Mouse (Mus musculus): ENCODE data around the gene Rnf2. TPM values are rescaled to one million over a fixed set of nuclear protein-coding genes. Genes with fewer than 3 reads are reported as not detected.

Rnf2 gene
- total and polyA plus RNA-seq, 3 experiments: 7.4 to 18.3 (median 16.5) TPM

DNA sequence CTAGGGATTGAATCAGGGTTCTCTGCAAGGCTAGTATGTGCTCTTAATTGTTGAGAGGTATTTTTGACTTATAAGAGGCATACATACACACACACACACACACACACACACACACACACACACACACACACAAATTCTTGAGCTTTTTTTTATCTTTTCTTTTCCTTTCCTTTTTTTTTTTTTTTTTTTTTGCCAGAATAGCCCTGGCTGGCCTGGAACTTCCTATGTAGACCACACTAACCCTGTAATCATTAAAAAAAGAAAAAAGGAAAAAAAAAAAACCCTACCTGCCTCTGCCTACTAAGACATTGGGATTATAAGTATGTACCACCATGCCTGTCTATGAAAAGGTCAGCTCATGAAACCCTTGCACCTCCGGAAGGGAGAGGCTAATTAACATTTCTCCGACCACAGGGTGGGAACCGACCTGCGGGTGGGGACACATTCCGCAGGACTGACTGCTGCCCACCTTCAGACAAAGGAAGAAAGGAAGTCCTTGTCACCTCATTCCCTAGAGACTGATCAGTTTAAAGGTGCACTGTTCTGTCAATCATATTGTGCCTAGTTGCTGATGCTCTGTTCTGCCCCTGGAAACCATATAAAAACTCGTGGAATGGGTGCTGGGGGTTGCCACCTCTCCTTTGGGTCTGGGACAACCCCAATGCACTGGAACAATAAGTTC is 43.2 kb upstream of the Rnf2 start:
- no peaks in the 10 kb centered on the region for H3K4me1 ChIP-seq (ENCODE audit: control insufficient read depth, insufficient read depth, low read length)
- no peak for DNase-seq
- TF ChIP-seq POLR2A (IDR thresholded peaks at IDR 0.05; ENCODE audit: insufficient read depth, low read depth, low read length) (no peak), CTCF (IDR thresholded peaks at IDR 0.05) (no peak), EP300 (IDR thresholded peaks at IDR 0.05; ENCODE audit: insufficient read depth, low read depth, low read length) (no peak)
- WGBS: 74% methylated on average over 6 of the region's 6 CpGs
- intact Hi-C loops (cut with DNase I): no loop called here
- no peaks in the 10 kb centered on the region for H3K36me3 ChIP-seq (ENCODE audit: control insufficient read depth, insufficient read depth, low read length)
- no peak overlapping the region for H3K4me3 ChIP-seq
- no peaks in the 10 kb centered on the region for H3K27me3 ChIP-seq (ENCODE audit: control insufficient read depth, insufficient read depth, low read length)
- no peak overlapping the region for H3K27ac ChIP-seq
- no peaks in the 10 kb centered on the region for H3K79me2 ChIP-seq (replicated peaks; ENCODE audit: control insufficient read depth, insufficient read depth, low read length)
- H3K9ac ChIP-seq (ENCODE audit: low read depth, low read length): no peak overlapping the region

- TF ChIP-seq CTCF (IDR thresholded peaks at IDR 0.05) (no peak), POLR2A (IDR thresholded peaks at IDR 0.05; ENCODE audit: insufficient read depth, low read depth, low read length) (no peak), EP300 (IDR thresholded peaks at IDR 0.05; ENCODE audit: insufficient read depth, low read depth, low read length) (no peak)
- 85% methylated on average over 3 of the region's 3 CpGs for WGBS
- intact Hi-C loops (cut with DNase I): no loop called here
These were observed 25.9 kb upstream of the Rnf2 start for GRCm38 (mm10) chr1:151526701-151527100.

DNA sequence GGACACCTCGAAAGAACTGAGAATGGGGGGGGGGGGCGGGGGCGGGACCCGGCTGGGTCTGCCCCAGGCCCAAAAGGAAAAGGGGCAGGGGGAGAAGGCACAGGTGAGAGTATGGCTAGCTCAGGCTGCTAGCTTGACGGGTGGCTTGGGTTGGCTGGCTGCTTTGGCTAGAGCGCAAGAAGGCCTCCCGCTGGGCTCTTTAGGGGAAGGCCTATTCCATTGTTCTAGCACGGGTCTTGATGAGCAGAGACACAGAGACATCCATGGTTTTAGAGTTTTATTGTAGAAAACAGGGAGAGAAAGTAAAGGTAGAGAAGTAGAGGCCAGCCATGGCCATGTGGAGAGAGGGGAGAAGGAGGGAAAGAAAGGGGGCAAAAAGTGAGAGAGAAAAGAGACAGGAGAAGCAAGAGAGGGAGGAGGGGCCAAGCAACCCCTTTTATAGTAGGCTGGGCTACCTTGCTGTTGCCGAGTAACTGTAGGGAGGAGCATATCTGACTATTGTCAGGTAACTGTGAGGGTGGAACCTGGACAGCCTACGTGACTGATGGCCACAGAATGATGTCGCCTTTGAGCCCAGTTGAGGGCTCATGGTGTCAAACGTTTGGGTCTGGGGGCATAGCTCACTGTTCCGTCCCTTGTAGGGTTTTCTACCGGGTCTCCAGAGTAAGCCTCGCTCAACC is 17.0 kb upstream of the Rnf2 start:
- DNase-seq: no peak

More at GRCm38 (mm10) chr1:151526701-151527100, 25.9 kb upstream of the Rnf2 start:
- H3K4me3 ChIP-seq: no peak overlapping the region
- no peaks in the 10 kb centered on the region for H3K79me2 ChIP-seq (replicated peaks; ENCODE audit: control insufficient read depth, insufficient read depth, low read length)
- H3K27ac ChIP-seq: no peak overlapping the region
- H3K4me1 ChIP-seq (ENCODE audit: control insufficient read depth, insufficient read depth, low read length): no peaks in the 10 kb centered on the region
- no peak overlapping the region for H3K9ac ChIP-seq (ENCODE audit: low read depth, low read length)
- DNase-seq: no peak
- no peaks in the 10 kb centered on the region for H3K36me3 ChIP-seq (ENCODE audit: control insufficient read depth, insufficient read depth, low read length)
- no peaks in the 10 kb centered on the region for H3K27me3 ChIP-seq (ENCODE audit: control insufficient read depth, insufficient read depth, low read length)

DNA sequence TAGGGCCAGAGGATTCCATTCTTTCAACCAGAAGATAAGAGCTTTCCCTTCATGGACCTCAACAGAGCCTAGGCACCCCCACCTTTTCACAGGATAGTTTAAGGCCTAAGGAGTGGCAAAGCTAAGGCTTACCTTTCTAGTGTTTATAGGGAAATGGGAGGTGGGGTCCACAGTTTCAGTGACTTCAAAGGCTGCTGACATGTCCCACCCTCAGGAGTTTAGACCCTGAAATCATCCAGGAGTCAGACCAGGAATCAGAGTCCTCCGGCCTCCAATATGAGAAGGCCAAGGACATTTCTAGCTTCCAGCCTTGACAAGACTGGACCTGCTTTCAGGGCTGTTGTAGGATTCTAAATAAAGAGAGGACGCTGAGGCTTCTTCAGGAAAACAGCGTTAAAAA is 16.1 kb upstream of the Rnf2 start:
- DNase-seq: no peak
- no peaks in the 10 kb centered on the region for H3K27me3 ChIP-seq (ENCODE audit: control insufficient read depth, insufficient read depth, low read length)
- H3K4me3 ChIP-seq: no peak overlapping the region
- H3K36me3 ChIP-seq (ENCODE audit: control insufficient read depth, insufficient read depth, low read length): no peaks in the 10 kb centered on the region
- H3K79me2 ChIP-seq (replicated peaks; ENCODE audit: control insufficient read depth, insufficient read depth, low read length): no peaks in the 10 kb centered on the region
- TF ChIP-seq POLR2A (IDR thresholded peaks at IDR 0.05; ENCODE audit: insufficient read depth, low read depth, low read length) (no peak), EP300 (IDR thresholded peaks at IDR 0.05; ENCODE audit: insufficient read depth, low read depth, low read length) (no peak), CTCF (IDR thresholded peaks at IDR 0.05) (no peak)
- no peak overlapping the region for H3K9ac ChIP-seq (ENCODE audit: low read depth, low read length)
- intact Hi-C loops (cut with DNase I): no loop called here
- H3K4me1 ChIP-seq (ENCODE audit: control insufficient read depth, insufficient read depth, low read length): no peaks in the 10 kb centered on the region
- 92% methylated on average over 3 of the region's 3 CpGs for WGBS
- no peak overlapping the region for H3K27ac ChIP-seq

More for the DNA sequence above, 17.0 kb upstream of the Rnf2 start:
- H3K4me3 ChIP-seq: no peak overlapping the region
- H3K79me2 ChIP-seq (replicated peaks; ENCODE audit: control insufficient read depth, insufficient read depth, low read length): no peaks in the 10 kb centered on the region
- 88% methylated on average over 12 of the region's 15 CpGs for whole genome bisulfite sequencing
- no peaks in the 10 kb centered on the region for H3K27me3 ChIP-seq (ENCODE audit: control insufficient read depth, insufficient read depth, low read length)
- H3K9ac ChIP-seq (ENCODE audit: low read depth, low read length): no peak overlapping the region
- H3K36me3 ChIP-seq (ENCODE audit: control insufficient read depth, insufficient read depth, low read length): no peaks in the 10 kb centered on the region
- H3K4me1 ChIP-seq (ENCODE audit: control insufficient read depth, insufficient read depth, low read length): no peaks in the 10 kb centered on the region
- intact Hi-C loops (cut with DNase I): no loop called here
- H3K27ac ChIP-seq: no peak overlapping the region
- TF ChIP-seq EP300 (IDR thresholded peaks at IDR 0.05; ENCODE audit: insufficient read depth, low read depth, low read length) (no peak), POLR2A (IDR thresholded peaks at IDR 0.05; ENCODE audit: insufficient read depth, low read depth, low read length) (no peak), CTCF (IDR thresholded peaks at IDR 0.05) (no peak)

DNA sequence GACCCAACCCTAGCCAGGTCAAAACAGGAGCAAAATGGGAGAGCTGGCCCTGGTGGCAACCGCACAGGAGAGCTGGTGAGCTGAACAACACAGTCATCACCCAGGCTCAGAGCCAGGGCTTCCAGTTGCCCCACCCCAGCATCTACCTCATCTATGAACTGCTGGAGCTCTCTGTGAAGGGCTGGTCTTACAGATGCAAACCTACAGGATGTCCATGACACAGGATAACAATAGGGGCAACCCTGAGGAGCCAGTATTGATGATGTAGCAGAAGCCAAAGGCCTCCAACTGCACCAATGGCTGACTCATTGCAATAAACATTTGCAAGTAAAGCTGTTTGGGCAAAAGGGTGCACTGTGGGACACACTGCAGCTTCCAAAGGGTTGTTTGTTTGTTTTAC is 15.0 kb upstream of the Rnf2 start:
- Histone ChIP-seq H3K9ac (ENCODE audit: low read depth, low read length) (no peak overlapping the region), H3K4me3 (no peak overlapping the region), H3K4me1 (ENCODE audit: control insufficient read depth, insufficient read depth, low read length) (no peaks in the 10 kb centered on the region), H3K27ac (no peak overlapping the region), H3K27me3 (ENCODE audit: control insufficient read depth, insufficient read depth, low read length) (no peaks in the 10 kb centered on the region), H3K36me3 (ENCODE audit: control insufficient read depth, insufficient read depth, low read length) (no peaks in the 10 kb centered on the region), H3K79me2 (replicated peaks; ENCODE audit: control insufficient read depth, insufficient read depth, low read length) (no peaks in the 10 kb centered on the region)
- TF ChIP-seq EP300 (IDR thresholded peaks at IDR 0.05; ENCODE audit: insufficient read depth, low read depth, low read length): no peak
- no peak for TF ChIP-seq CTCF (IDR thresholded peaks at IDR 0.05)
- no peak for TF ChIP-seq POLR2A (IDR thresholded peaks at IDR 0.05; ENCODE audit: insufficient read depth, low read depth, low read length)
- 76% methylated on average over 1 of the region's 1 CpGs for WGBS
- intact Hi-C loops (cut with DNase I): no loop called here
- DNase-seq: no peak

DNA sequence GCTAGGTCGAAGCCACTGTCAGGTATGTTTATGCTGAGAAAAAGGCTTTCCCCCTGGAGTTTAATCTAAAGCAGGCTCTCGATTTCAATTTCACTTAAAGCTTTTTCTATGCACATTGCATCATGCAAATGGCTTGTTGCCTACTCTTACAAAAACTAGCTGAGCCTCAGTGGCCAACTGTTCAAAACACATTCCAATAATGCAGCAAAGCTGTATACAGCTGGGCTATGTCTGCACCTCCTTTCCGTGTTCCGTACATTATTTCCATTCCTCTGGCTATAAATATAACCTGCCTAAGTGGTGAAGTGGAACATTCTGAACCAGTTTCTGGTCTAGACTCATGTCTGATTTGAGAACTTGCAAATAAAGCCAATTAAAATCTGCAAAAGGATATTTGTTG is 13.4 kb upstream of the Rnf2 start:
- no peaks in the 10 kb centered on the region for H3K79me2 ChIP-seq (replicated peaks; ENCODE audit: control insufficient read depth, insufficient read depth, low read length)
- intact Hi-C loops (cut with DNase I): no loop called here
- WGBS: 47% methylated on average over 4 of the region's 4 CpGs
- H3K4me3 ChIP-seq: no peak overlapping the region
- H3K4me1 ChIP-seq (ENCODE audit: control insufficient read depth, insufficient read depth, low read length): no peaks in the 10 kb centered on the region
- no peaks in the 10 kb centered on the region for H3K27me3 ChIP-seq (ENCODE audit: control insufficient read depth, insufficient read depth, low read length)
- no peak overlapping the region for H3K9ac ChIP-seq (ENCODE audit: low read depth, low read length)
- TF ChIP-seq CTCF (IDR thresholded peaks at IDR 0.05): no peak
- no peak for TF ChIP-seq EP300 (IDR thresholded peaks at IDR 0.05; ENCODE audit: insufficient read depth, low read depth, low read length)
- TF ChIP-seq POLR2A (IDR thresholded peaks at IDR 0.05; ENCODE audit: insufficient read depth, low read depth, low read length): no peak
- no peak for DNase-seq
- H3K36me3 ChIP-seq (ENCODE audit: control insufficient read depth, insufficient read depth, low read length): no peaks in the 10 kb centered on the region
- no peak overlapping the region for H3K27ac ChIP-seq
